Mouse (Mus musculus): Measurements from ENCODE around the gene Rnf168. TPM values are rescaled to one million over a fixed set of nuclear protein-coding genes. Genes with fewer than 3 reads are reported as not detected.

The Rnf168 gene
- 19.6 TPM for total RNA-seq (2023)

GRCm38 (mm10) chr16:32277308-32278256 is at the start of gene Rnf168:
Rnf168 (plus strand) TSS chr16:32277459.

DNA sequence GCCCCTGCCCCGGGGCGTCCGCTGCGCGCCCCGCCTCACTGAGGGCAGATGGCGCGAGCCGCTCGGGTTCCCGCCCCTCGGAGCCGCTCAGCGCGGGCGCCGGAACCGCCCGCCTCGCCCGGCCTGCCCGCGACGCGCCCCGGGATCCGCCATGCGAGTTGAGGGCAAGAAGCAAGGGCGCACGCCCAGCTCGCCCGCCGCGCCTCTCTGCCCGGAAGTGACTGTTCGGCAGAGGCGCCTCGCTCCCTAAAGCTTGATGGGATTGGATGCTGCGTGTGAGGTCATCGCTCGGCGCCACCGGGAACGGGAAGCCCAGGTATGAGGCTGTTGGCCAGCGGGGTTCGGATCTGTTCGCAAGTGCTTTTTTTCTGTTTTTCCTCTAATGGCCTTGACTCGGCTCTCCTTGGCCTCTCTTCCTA is 30.3 kb upstream of the Rnf168 start, which contains the start of the genes Fbxo45 and Wdr53:
Gene Fbxo45 (minus strand): TSS at position 207 of the 419 bp plus-strand sequence.
Gene Wdr53 (plus strand): TSS at position 276 of the 419 bp plus-strand sequence.

GRCm38 (mm10) chr16:32271291-32271690 is 6.0 kb upstream of the Rnf168 start, which contains the start of gene Smco1:
Smco1 (plus strand) TSS chr16:32271468.

DNA sequence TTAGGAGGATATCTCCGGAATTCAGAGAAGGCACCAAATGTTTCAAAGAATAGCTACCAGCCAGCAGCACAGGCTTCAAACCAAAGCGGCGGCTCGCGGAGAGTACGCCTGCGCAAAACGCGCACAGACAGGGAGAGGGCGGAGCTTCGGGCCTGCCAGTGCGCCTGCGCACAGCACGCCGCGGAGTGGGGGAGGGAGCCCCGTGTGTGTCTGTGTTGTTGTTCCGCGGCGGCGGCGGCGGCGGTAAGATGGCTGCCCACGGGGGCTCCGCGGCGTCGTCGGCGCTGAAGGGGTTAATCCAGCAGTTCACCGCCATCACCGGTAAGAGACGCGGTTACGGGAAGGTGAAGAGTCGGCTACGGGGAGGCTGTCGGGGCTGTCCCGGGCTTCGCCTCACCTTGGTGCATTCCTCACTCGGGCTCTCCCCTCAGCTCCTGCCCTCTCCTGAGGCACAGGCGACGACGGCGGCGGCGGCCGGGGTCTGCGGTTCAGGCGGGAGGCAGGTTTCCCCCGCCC is 54.8 kb downstream of the Rnf168 start, which contains the start of gene Ubxn7:
Gene Ubxn7 (plus strand): TSS at position 218 of the 516 bp plus-strand sequence.

Other genes starting within 250 kb of the Rnf168 start
- gene Pak2, start 198.1 kb upstream of the Rnf168 start, total RNA-seq (2023) = 111 TPM
- 65.1 TPM for gene Pigx, start 177.7 kb upstream of the Rnf168 start, total RNA-seq (2023)
- 9.0 TPM for gene Cep19, start 177.7 kb upstream of the Rnf168 start, total RNA-seq (2023)
- 74.2 TPM for gene Nrros, start 111.9 kb upstream of the Rnf168 start, total RNA-seq (2023)
- not detected for gene Bex6, start 97.6 kb upstream of the Rnf168 start, total RNA-seq (2023)
- 7.8 TPM for gene Fbxo45, start 30.3 kb upstream of the Rnf168 start, total RNA-seq (2023)
- gene Wdr53, start 30.2 kb upstream of the Rnf168 start, total RNA-seq (2023) = 11.4 TPM
- gene Smco1, start 6.0 kb upstream of the Rnf168 start, total RNA-seq (2023) = 0.68 TPM
- 75.1 TPM for gene Ubxn7, start 54.8 kb downstream of the Rnf168 start, total RNA-seq (2023)
- gene Tm4sf19, start 123.0 kb downstream of the Rnf168 start, total RNA-seq (2023) = not detected
- not detected for gene Tctex1d2, start 142.2 kb downstream of the Rnf168 start, total RNA-seq (2023)
- gene Pcyt1a, start 153.5 kb downstream of the Rnf168 start, total RNA-seq (2023) = 19.7 TPM
- not detected for gene Slc51a, start 210.4 kb downstream of the Rnf168 start, total RNA-seq (2023)
- gene Zdhhc19, start 218.8 kb downstream of the Rnf168 start, total RNA-seq (2023) = not detected

Measured in CD4-positive naive resting alpha-beta T cell, adult 57 days (primary cell).